Mouse (Mus musculus): ENCODE data around the gene Gfpt1.
"Not testable (repeated sequence)": the region's sequence is repeated elsewhere in the genome, so short reads cannot be mapped to it uniquely, and the experiment has no call there.

Gene Gfpt1

GRCm38 (mm10) chr6:87042004-87042336 lies 676 bp upstream of the Gfpt1 start:
- DNase-seq (ENCODE audit: low spot score in 2 of 2): no peak

GRCm38 (mm10) chr6:87043131-87043516 lies 478 bp downstream of the Gfpt1 start:
- DNase-seq (ENCODE audit: low spot score in 2 of 2): no peak

- no peak for DNase-seq (ENCODE audit: low spot score in 2 of 2)
Measured at GRCm38 (mm10) chr6:87044895-87045294, 2.2 kb downstream of the Gfpt1 start.

DNA sequence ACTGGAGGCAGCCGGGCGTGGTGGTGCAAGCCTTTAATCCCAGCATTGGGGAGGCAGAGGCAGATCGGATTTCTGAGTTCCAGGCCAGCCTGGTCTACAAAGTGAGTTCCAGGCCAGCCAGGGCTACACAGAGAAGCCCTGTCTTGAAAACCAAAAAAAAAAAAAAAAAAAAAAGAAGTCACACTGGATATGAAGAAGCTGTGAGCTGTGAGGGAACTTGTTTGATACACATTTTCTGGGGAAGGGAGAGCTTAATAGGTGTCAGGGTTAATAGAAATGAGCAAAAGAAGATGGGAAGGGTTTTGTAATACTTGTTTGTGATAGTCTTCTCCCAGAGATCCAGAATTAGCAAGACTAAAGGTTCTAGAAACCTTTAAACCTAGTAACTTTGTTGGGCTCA lies 2.9 kb downstream of the Gfpt1 start:
- no peak for DNase-seq (ENCODE audit: low spot score in 2 of 2)

- DNase-seq (ENCODE audit: low spot score in 2 of 2): not testable (repeated sequence)
Measured at GRCm38 (mm10) chr6:87048712-87049111, 6.1 kb downstream of the Gfpt1 start.

DNA sequence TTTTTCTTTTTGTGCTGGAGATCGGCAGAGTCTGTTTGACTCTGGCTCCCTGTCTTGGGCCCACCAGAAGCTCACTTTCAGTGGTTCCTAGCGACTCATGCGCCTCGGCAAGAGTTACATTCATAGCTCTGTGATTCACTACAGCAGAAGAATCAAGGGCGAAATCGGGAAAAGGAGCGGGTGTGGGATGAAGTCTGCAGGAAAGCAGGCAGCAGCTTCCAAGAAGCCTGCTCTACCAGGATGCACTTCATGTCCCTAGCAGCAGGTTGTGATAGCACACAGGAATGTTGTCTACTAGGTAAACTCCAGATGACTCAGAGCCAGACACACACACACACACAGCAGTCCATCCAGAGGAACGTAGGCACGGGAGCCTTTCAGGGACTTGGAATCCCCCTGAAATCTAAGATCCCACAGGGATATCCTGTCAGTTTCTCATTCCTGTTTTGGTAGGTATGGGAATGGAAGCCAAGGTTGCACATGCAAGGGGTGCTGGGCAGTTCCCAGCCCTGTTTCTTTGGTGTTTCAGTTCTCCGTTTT lies 9.3 kb downstream of the Gfpt1 start:
- peak; percentile 49 for DNase-seq (ENCODE audit: low spot score in 2 of 2)

- no peak for DNase-seq (ENCODE audit: low spot score in 2 of 2)
Measured at GRCm38 (mm10) chr6:87054193-87054592, 11.5 kb downstream of the Gfpt1 start.

GRCm38 (mm10) chr6:87059754-87060153 lies 17.1 kb downstream of the Gfpt1 start:
- DNase-seq (ENCODE audit: low spot score in 2 of 2): no peak

DNA sequence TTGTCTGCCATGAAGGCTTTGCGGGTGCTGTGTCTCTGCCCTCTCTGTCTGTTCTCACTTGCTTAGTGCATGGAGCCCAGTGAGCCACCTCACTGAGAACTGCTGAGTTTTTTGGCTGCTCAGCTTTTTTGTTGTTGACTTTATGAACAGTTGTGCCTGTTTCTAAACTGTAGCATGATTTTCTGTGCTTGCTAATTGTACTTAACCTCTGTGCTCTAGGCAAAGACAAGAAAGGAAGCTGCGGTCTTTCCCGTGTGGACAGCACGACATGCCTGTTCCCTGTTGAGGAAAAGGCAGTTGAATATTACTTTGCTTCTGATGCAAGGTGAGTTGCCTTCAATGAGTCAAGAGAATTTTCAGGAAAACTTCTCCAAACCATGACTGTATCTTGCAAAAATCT lies 20.9 kb downstream of the Gfpt1 start:
- no peak for DNase-seq (ENCODE audit: low spot score in 2 of 2)

DNA sequence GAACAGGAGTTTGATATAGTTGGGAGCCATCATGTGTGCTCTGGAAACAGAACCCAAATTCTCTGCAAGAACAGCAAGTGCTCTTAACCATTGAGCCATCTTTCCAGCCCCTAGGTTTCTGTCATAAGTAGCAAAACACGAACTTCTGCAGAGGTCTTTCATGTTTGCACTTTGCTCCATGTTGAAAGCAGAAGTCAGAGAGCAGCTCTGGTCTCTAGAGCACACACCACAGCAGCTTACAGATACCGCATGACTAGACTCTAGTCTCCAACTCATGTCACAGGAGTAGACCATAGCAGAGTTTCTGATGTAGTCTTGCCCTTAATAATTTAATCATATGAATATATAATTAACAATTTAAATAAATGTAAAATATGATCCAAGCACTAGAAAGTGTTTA lies 25.6 kb downstream of the Gfpt1 start:
- no peak for DNase-seq (ENCODE audit: low spot score in 2 of 2)

- no peak for DNase-seq (ENCODE audit: low spot score in 2 of 2)
Measured at GRCm38 (mm10) chr6:87069195-87069900, 26.7 kb downstream of the Gfpt1 start.

DNA sequence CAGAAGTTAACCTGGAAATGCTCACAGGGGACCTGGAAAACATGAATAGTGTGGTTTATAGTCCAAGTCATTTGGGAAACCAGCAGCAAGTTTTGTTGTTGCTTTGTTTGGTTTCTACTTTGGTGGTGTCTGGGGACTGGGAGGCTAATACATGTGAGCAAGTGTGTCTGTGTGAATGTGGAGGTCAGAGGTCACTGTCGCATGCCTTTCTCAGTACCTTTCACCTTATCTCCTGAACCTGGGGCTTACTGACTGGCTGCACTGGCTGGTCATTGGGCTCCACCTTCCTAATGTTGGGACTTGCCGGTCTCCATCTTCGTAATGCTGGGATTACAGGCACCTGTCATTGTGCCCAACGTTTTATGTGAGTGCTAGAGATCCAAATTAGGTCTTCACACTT lies 28.0 kb downstream of the Gfpt1 start:
- DNase-seq (ENCODE audit: low spot score in 2 of 2): no peak

- DNase-seq (ENCODE audit: low spot score in 2 of 2): no peak
Measured at GRCm38 (mm10) chr6:87072759-87073158, 30.1 kb downstream of the Gfpt1 start.

- DNase-seq (ENCODE audit: low spot score in 2 of 2): no peak
Measured at GRCm38 (mm10) chr6:87075092-87075685, 32.5 kb downstream of the Gfpt1 start.

GRCm38 (mm10) chr6:87079457-87079856 lies 36.8 kb downstream of the Gfpt1 start:
- DNase-seq (ENCODE audit: low spot score in 2 of 2): no peak

DNA sequence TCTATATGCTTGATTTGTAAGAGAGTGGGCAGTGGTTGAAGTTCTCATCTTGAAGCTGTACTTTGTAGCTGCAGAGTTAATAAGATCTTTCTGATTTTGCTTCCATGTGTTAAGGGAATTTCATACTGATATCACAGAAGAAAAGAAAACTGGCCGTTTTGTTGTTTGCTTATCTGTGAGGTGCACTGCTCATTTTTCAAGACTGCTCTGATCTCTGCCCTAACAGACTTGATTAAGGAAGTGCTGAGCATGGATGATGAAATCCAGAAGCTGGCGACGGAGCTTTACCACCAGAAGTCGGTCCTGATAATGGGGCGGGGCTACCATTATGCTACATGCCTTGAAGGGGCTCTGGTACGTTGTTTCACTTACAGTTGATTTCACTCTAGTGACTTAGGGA lies 42.4 kb downstream of the Gfpt1 start:
- no peak for DNase-seq (ENCODE audit: low spot score in 2 of 2)

DNA sequence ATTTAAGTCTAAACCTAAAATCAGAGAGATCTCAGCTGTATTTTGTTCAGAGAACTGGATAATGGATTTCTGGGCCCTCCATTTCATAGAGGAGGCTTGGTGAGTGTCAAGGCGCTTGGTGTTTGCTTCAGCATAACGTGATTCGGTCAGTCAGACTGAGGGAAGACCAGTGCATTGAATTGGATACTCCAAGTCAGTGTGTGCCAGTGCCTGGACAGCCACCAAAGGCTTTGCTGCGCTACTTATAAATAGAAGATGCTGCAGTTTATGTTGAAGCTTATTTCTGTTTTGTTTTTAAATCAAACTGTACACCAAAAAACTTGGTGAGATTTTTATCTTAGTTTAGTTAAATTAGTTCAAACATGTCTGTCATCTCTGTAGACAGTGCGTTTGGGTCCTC lies 45.7 kb downstream of the Gfpt1 start:
- DNase-seq (ENCODE audit: low spot score in 2 of 2): no peak

GRCm38 (mm10) chr6:87090877-87091276 lies 48.2 kb downstream of the Gfpt1 start:
- DNase-seq (ENCODE audit: low spot score in 2 of 2): no peak

DNA sequence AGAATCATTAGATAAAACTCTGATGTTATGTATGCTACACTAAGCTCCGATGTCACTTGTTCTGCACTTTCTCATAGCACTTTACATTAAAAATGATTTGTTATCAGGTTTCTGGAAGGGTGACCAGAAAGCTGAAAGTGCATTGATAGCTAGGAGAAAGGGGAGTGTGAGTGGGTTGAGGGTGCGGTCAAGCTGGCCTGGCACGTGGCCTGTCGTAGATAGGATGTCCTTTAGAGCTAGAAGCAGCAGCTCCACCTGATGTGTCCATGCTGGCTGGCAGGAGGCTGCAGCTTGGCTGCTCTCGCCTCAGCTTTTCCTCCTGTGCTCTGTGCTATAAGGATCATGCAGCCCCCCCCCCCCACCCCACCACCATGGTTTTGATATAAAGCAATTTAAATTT lies 49.8 kb downstream of the Gfpt1 start:
- DNase-seq (ENCODE audit: low spot score in 2 of 2): no peak

GRCm38 (mm10) chr6:87093631-87094030 lies 51.0 kb downstream of the Gfpt1 start:
- not testable (repeated sequence) for DNase-seq (ENCODE audit: low spot score in 2 of 2)

DNA sequence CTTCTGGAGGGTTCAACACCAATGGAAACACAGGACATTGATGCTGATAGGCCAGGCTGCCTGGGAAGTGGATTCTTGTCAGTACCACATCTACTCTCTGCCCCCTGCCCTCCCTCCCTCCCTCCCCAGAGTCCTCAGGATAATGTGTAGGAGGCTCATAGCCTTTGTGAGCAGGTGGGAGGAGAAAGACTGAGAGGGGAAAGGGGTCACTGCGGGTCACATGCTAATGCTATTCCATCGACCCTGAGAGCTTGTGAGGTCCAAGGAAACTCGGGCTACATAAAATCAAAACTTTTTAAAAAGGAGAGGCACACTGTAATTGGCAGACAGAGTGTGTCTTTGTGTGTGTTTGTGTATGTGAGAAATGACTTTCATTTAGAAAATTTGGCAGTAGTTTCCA lies 56.6 kb downstream of the Gfpt1 start:
- DNase-seq (ENCODE audit: low spot score in 2 of 2): no peak

GRCm38 (mm10) chr6:87099671-87100296 lies 57.1 kb downstream of the Gfpt1 start:
- DNase-seq (ENCODE audit: low spot score in 2 of 2): no peak
